Mouse (Mus musculus): ENCODE results near the gene Tcf15. TPM values are rescaled to one million over a fixed set of nuclear protein-coding genes. Genes with fewer than 3 reads are reported as not detected.

Gene Tcf15
- 10.7 and 13.1 TPM in 2 replicates for polyA plus RNA-seq (2014; fragmentation: Nextera tagmentation; extraction: Ambion mirVana)

GRCm38 (mm10) chr2:152143279-152144157, at the start of gene Tcf15:
TSS of gene Tcf15 (plus strand) at chr2:152143561.
- Histone ChIP-seq H3K27ac (ENCODE audit: low read depth, low read length) (0 out of 2 replicates have a peak within 1 kb of the TSS, but pooled peaks have one; percentile 51), H3K9me3 (ENCODE audit: control insufficient read depth, low read length) (no peaks in the 10 kb centered on the region), H3K4me1 (replicated peaks; ENCODE audit: control insufficient read depth, insufficient read depth, low read length) (peaks cover 7% of the 10 kb centered on the region), H3K36me3 (ENCODE audit: control insufficient read depth, insufficient read depth, low read length) (no peaks in the 10 kb centered on the region), H3K9ac (ENCODE audit: low read depth, low read length) (peak within 1 kb of the TSS; percentile 61), H3K27me3 (ENCODE audit: control insufficient read depth, insufficient read depth, low read length) (peaks cover 20% of the 10 kb centered on the region), H3K4me3 (ENCODE audit: low read depth, low read length) (peak within 1 kb of the TSS; percentile 47), H3K4me2 (replicated peaks; ENCODE audit: low read depth, low read length) (peak within 1 kb of the TSS; percentile 90)
- under 1% methylated on average over 114 of the region's 118 CpGs for WGBS
- DNase-seq (ENCODE audit: low spot score) (peak; percentile 78), ATAC-seq (ENCODE audit: low FRiP score) (peak; percentile 84)

- Histone ChIP-seq H3K36me3 (ENCODE audit: control insufficient read depth, insufficient read depth, low read length) (no peaks in the 10 kb centered on the region), H3K4me1 (replicated peaks; ENCODE audit: control insufficient read depth, insufficient read depth, low read length) (peaks cover 7% of the 10 kb centered on the region; the same call in 1 of the 2 replicates), H3K27ac (ENCODE audit: low read depth, low read length) (peak overlapping the region; percentile 85), H3K4me3 (ENCODE audit: low read depth, low read length) (no peak overlapping the region), H3K9ac (ENCODE audit: low read depth, low read length) (0 out of 2 replicates have a peak overlapping the region, but pooled peaks have one; percentile 32), H3K27me3 (ENCODE audit: control insufficient read depth, insufficient read depth, low read length) (peaks cover 22% of the 10 kb centered on the region), H3K4me2 (replicated peaks; ENCODE audit: low read depth, low read length) (no peak overlapping the region), H3K9me3 (ENCODE audit: control insufficient read depth, low read length) (no peaks in the 10 kb centered on the region)
- WGBS: 4% methylated on average over 29 of the region's 29 CpGs
- DNase-seq (ENCODE audit: low spot score): peak; percentile 48
- peak; percentile 16; the same call in 1 of the 2 replicates for ATAC-seq (ENCODE audit: low FRiP score)
Observed at GRCm38 (mm10) chr2:152094856-152095545, 48.4 kb upstream of the Tcf15 start.

GRCm38 (mm10) chr2:152096922-152097321, 46.4 kb upstream of the Tcf15 start:
- H3K4me2 ChIP-seq (replicated peaks; ENCODE audit: low read depth, low read length): no peak overlapping the region
- H3K9ac ChIP-seq (ENCODE audit: low read depth, low read length): no peak overlapping the region
- 0 out of 2 replicates have a peak, but pooled peaks have one; percentile 13 for ATAC-seq (ENCODE audit: low FRiP score)
- H3K36me3 ChIP-seq (ENCODE audit: control insufficient read depth, insufficient read depth, low read length): no peaks in the 10 kb centered on the region
- no peaks in the 10 kb centered on the region for H3K9me3 ChIP-seq (ENCODE audit: control insufficient read depth, low read length)
- H3K4me3 ChIP-seq (ENCODE audit: low read depth, low read length): no peak overlapping the region
- DNase-seq (ENCODE audit: low spot score): no peak
- H3K27ac ChIP-seq (ENCODE audit: low read depth, low read length): peak overlapping the region; percentile 61
- 60% methylated on average over 2 of the region's 2 CpGs for WGBS
- peaks cover 22% of the 10 kb centered on the region for H3K27me3 ChIP-seq (ENCODE audit: control insufficient read depth, insufficient read depth, low read length)
- H3K4me1 ChIP-seq (replicated peaks; ENCODE audit: control insufficient read depth, insufficient read depth, low read length): 0 out of 2 replicates have a peak, but pooled peaks cover 2% of the 10 kb centered on the region

- H3K9me3 ChIP-seq (ENCODE audit: control insufficient read depth, low read length): no peaks in the 10 kb centered on the region
- DNase-seq (ENCODE audit: low spot score): no peak
- 74% methylated on average over 11 of the region's 11 CpGs for WGBS
- 0 out of 2 replicates have a peak, but pooled peaks cover 2% of the 10 kb centered on the region for H3K4me1 ChIP-seq (replicated peaks; ENCODE audit: control insufficient read depth, insufficient read depth, low read length)
- ATAC-seq (ENCODE audit: low FRiP score): no peak
- no peak overlapping the region for H3K9ac ChIP-seq (ENCODE audit: low read depth, low read length)
- H3K36me3 ChIP-seq (ENCODE audit: control insufficient read depth, insufficient read depth, low read length): no peaks in the 10 kb centered on the region
- H3K27ac ChIP-seq (ENCODE audit: low read depth, low read length): peak overlapping the region; percentile 48; the same call in 1 of the 2 replicates
- peaks cover 18% of the 10 kb centered on the region for H3K27me3 ChIP-seq (ENCODE audit: control insufficient read depth, insufficient read depth, low read length)
- H3K4me3 ChIP-seq (ENCODE audit: low read depth, low read length): no peak overlapping the region
- no peak overlapping the region for H3K4me2 ChIP-seq (replicated peaks; ENCODE audit: low read depth, low read length)
Observed at GRCm38 (mm10) chr2:152097916-152098315, 45.4 kb upstream of the Tcf15 start.

GRCm38 (mm10) chr2:152099538-152099937, 43.8 kb upstream of the Tcf15 start:
- no peaks in the 10 kb centered on the region for H3K9me3 ChIP-seq (ENCODE audit: control insufficient read depth, low read length)
- no peaks in the 10 kb centered on the region for H3K36me3 ChIP-seq (ENCODE audit: control insufficient read depth, insufficient read depth, low read length)
- no peaks in the 10 kb centered on the region for H3K4me1 ChIP-seq (replicated peaks; ENCODE audit: control insufficient read depth, insufficient read depth, low read length)
- H3K9ac ChIP-seq (ENCODE audit: low read depth, low read length): no peak overlapping the region
- no peak overlapping the region for H3K4me3 ChIP-seq (ENCODE audit: low read depth, low read length)
- ATAC-seq (ENCODE audit: low FRiP score): no peak
- no peak overlapping the region for H3K4me2 ChIP-seq (replicated peaks; ENCODE audit: low read depth, low read length)
- 67% methylated on average over 3 of the region's 3 CpGs for WGBS
- peaks cover 4% of the 10 kb centered on the region; the same call in 1 of the 2 replicates for H3K27me3 ChIP-seq (ENCODE audit: control insufficient read depth, insufficient read depth, low read length)
- no peak overlapping the region for H3K27ac ChIP-seq (ENCODE audit: low read depth, low read length)
- DNase-seq (ENCODE audit: low spot score): no peak

- Histone ChIP-seq H3K4me3 (ENCODE audit: low read depth, low read length) (no peak overlapping the region), H3K36me3 (ENCODE audit: control insufficient read depth, insufficient read depth, low read length) (no peaks in the 10 kb centered on the region), H3K4me2 (replicated peaks; ENCODE audit: low read depth, low read length) (no peak overlapping the region), H3K4me1 (replicated peaks; ENCODE audit: control insufficient read depth, insufficient read depth, low read length) (no peaks in the 10 kb centered on the region; the same call in 1 of the 2 replicates), H3K27ac (ENCODE audit: low read depth, low read length) (no peak overlapping the region), H3K9ac (ENCODE audit: low read depth, low read length) (no peak overlapping the region), H3K27me3 (ENCODE audit: control insufficient read depth, insufficient read depth, low read length) (no peaks in the 10 kb centered on the region), H3K9me3 (ENCODE audit: control insufficient read depth, low read length) (no peaks in the 10 kb centered on the region)
- ATAC-seq (ENCODE audit: low FRiP score): no peak
- no peak for DNase-seq (ENCODE audit: low spot score)
- 79% methylated on average over 13 of the region's 13 CpGs for whole genome bisulfite sequencing
Observed at GRCm38 (mm10) chr2:152101761-152102160, 41.6 kb upstream of the Tcf15 start.

GRCm38 (mm10) chr2:152102369-152102768, 41.0 kb upstream of the Tcf15 start:
- H3K4me2 ChIP-seq (replicated peaks; ENCODE audit: low read depth, low read length): no peak overlapping the region
- no peak overlapping the region for H3K4me3 ChIP-seq (ENCODE audit: low read depth, low read length)
- H3K4me1 ChIP-seq (replicated peaks; ENCODE audit: control insufficient read depth, insufficient read depth, low read length): no peaks in the 10 kb centered on the region; the same call in 1 of the 2 replicates
- ATAC-seq (ENCODE audit: low FRiP score) (no peak), DNase-seq (ENCODE audit: low spot score) (no peak)
- no peak overlapping the region for H3K9ac ChIP-seq (ENCODE audit: low read depth, low read length)
- H3K36me3 ChIP-seq (ENCODE audit: control insufficient read depth, insufficient read depth, low read length): no peaks in the 10 kb centered on the region
- H3K27ac ChIP-seq (ENCODE audit: low read depth, low read length): 0 out of 2 replicates have a peak overlapping the region, but pooled peaks have one; percentile 25
- no peaks in the 10 kb centered on the region for H3K9me3 ChIP-seq (ENCODE audit: control insufficient read depth, low read length)
- H3K27me3 ChIP-seq (ENCODE audit: control insufficient read depth, insufficient read depth, low read length): no peaks in the 10 kb centered on the region
- WGBS: 68% methylated on average over 6 of the region's 6 CpGs

GRCm38 (mm10) chr2:152104711-152105317, 38.5 kb upstream of the Tcf15 start:
- H3K4me2 ChIP-seq (replicated peaks; ENCODE audit: low read depth, low read length): peak overlapping the region; percentile 64
- no peaks in the 10 kb centered on the region for H3K36me3 ChIP-seq (ENCODE audit: control insufficient read depth, insufficient read depth, low read length)
- no peak overlapping the region; the same call in 1 of the 2 replicates for H3K9ac ChIP-seq (ENCODE audit: low read depth, low read length)
- no peak for DNase-seq (ENCODE audit: low spot score)
- peak overlapping the region; percentile 63 for H3K4me3 ChIP-seq (ENCODE audit: low read depth, low read length)
- WGBS: 17% methylated on average over 17 of the region's 17 CpGs
- no peaks in the 10 kb centered on the region for H3K9me3 ChIP-seq (ENCODE audit: control insufficient read depth, low read length)
- peak; percentile 38 for ATAC-seq (ENCODE audit: low FRiP score)
- H3K27ac ChIP-seq (ENCODE audit: low read depth, low read length): no peak overlapping the region
- H3K27me3 ChIP-seq (ENCODE audit: control insufficient read depth, insufficient read depth, low read length): no peaks in the 10 kb centered on the region
- no peaks in the 10 kb centered on the region; the same call in 1 of the 2 replicates for H3K4me1 ChIP-seq (replicated peaks; ENCODE audit: control insufficient read depth, insufficient read depth, low read length)
